Mouse (Mus musculus) liver, embryonic 14.5 days (tissue): ENCODE results near the gene Mocs1. TPM values are rescaled to one million over a fixed set of nuclear protein-coding genes. Genes with fewer than 3 reads are reported as not detected.

ENCODE experiments used
- ATAC-seq: fragments of 200-750 bp; cut with Nextera tagmentation; 2 replicates; pipeline ENCODE4 v1.8.0; 2017; ENCODE audit warnings: moderate number of reproducible peaks, mild to moderate bottlenecking, moderate library complexity; ENCODE audit not compliant: insufficient read depth
- DNase-seq, 3 experiments: peaks; one replicate each; pipeline ENCODE4 v3.0.0-alpha.2; 2012 to 2013; ENCODE audit warnings: low read depth in 3 of 3, low spot score in 3 of 3
- H3K27ac ChIP-seq: fragments of 300-500 bp; sonication (generic); 2 replicates; pipeline ENCODE4 v1.5.1; 2014; ENCODE audit warnings: moderate library complexity, mild to moderate bottlenecking, control low read depth, inconsistent platforms
- H3K27me3 ChIP-seq: fragments of 300-500 bp; sonication (generic); 2 replicates; pipeline ENCODE4 v1.6.1; 2014; ENCODE audit warnings: mild to moderate bottlenecking, low read length, moderate library complexity; ENCODE audit not compliant: control insufficient read depth, insufficient read depth
- H3K36me3 ChIP-seq: fragments of 300-500 bp; sonication (generic); replicated peaks from 2 replicates; pipeline ENCODE4 v1.6.1; 2014; ENCODE audit warnings: low read depth; ENCODE audit not compliant: control insufficient read depth, insufficient read depth
- H3K4me1 ChIP-seq, 2 experiments: fragments of 200-500 bp in 1 of 2; fragments of 300-500 bp in 1 of 2; sonication (generic) in 1 of 2; replicated peaks; 2 replicates each; pipeline ENCODE4 v1.6.1; 2012 to 2014; ENCODE audit warnings: antibody characterized with exemption in 1 of 2, inconsistent platforms in 1 of 2, low read length in 1 of 2; ENCODE audit not compliant: control insufficient read depth in 2 of 2, insufficient read depth in 2 of 2
- H3K4me2 ChIP-seq: fragments of 300-500 bp; sonication (generic); 2 replicates; pipeline ENCODE4 v1.6.1; 2014; ENCODE audit warnings: low read depth, mild to moderate bottlenecking, control low read depth, moderate library complexity
- H3K4me3 ChIP-seq, 2 experiments: fragments of 200-500 bp in 1 of 2; fragments of 300-500 bp in 1 of 2; sonication (generic) in 1 of 2; 2 replicates each; pipeline ENCODE4 v1.5.1; 2012 to 2014; ENCODE audit warnings: low read depth in 2 of 2, low read length in 2 of 2, mild to moderate bottlenecking in 2 of 2, control low read depth in 1 of 2, inconsistent platforms in 1 of 2, moderate library complexity in 1 of 2; ENCODE audit not compliant: insufficient read depth in 1 of 2
- H3K9ac ChIP-seq: fragments of 300-500 bp; sonication (generic); replicated peaks from 2 replicates; pipeline ENCODE4 v1.6.1; 2014; ENCODE audit warnings: mild to moderate bottlenecking, control low read depth, moderate library complexity
- H3K9me3 ChIP-seq: fragments of 300-500 bp; sonication (generic); 2 replicates; pipeline ENCODE4 v1.6.1; 2016; ENCODE audit warnings: low read length, mixed read lengths; ENCODE audit not compliant: control insufficient read depth
- CTCF ChIP-seq: IDR thresholded peaks from 2 replicates; pipeline ENCODE4 v1.5.1; 2016; ENCODE audit warnings: antibody characterized with exemption, low read depth, control low read depth
- EP300 ChIP-seq: IDR thresholded peaks from 2 replicates; pipeline ENCODE4 v1.6.1; 2016; ENCODE audit warnings: antibody characterized with exemption, low read depth
- WGBS: fragments of 180-500 bp; shearing (Covaris S2); extraction: QIAGEN DNeasy Blood & Tissue Kit; methylation state at CpG from one replicate; pipeline ENCODE4 v1.1.7; 2014; ENCODE audit not compliant: insufficient replicate concordance; 5-methylcytosine and 5-hydroxymethylcytosine counted together
- polyA plus RNA-seq, 2 experiments: library from polyadenylated mRNA; depleted of rRNA in 1 of 2; stranded (reverse) in 1 of 2; unstranded in 1 of 2; fragments of >200 nt; fragmentation: Nextera tagmentation in 1 of 2; extraction: Ambion mirVana in 1 of 2; gene quantifications; 2 replicates each; pipeline versions ENCODE4 v1.2.1 to v1.2.3; 2012 to 2014

Mocs1 gene
- polyA plus RNA-seq (2012; rRNA removed) (16.2 and 17.4 TPM in 2 replicates), polyA plus RNA-seq (2014; fragmentation: Nextera tagmentation; extraction: Ambion mirVana) (8.0 and 10.3 TPM in 2 replicates)

- TF ChIP-seq EP300, result no peak
- TF ChIP-seq CTCF, result 0 out of 2 replicates have a peak, but pooled peaks have one; percentile 14
- DNase-seq (peak; percentile 88 to 89 (median 89)), ATAC-seq (peak; percentile 96)
- H3K9ac ChIP-seq, result peak within 1 kb of the TSS; percentile 99
- peaks cover 31 to 37% of the 10 kb centered on the region in 2 experiments for H3K4me1 ChIP-seq
- WGBS, result under 1% methylated on average over 28 of the region's 28 CpGs
- H3K4me2 ChIP-seq, result peak within 1 kb of the TSS; percentile 83
- peak within 1 kb of the TSS; percentile 92 for H3K27ac ChIP-seq
- H3K4me3 ChIP-seq, result peak within 1 kb of the TSS; percentile 95 to 99
- no peaks in the 10 kb centered on the region for H3K9me3 ChIP-seq
- no peaks in the 10 kb centered on the region for H3K27me3 ChIP-seq
- H3K36me3 ChIP-seq, result peaks cover 7% of the 10 kb centered on the region
These were observed at the start of gene Mocs1 for GRCm38 (mm10) chr17:49428239-49428688. Gene Mocs1 (plus strand): TSS chr17:49428362.

GRCm38 (mm10) chr17:49379645-49380044 is 48.5 kb upstream of the Mocs1 start:
- TF ChIP-seq CTCF (no peak), EP300 (no peak)
- ATAC-seq, result no peak
- no peak for DNase-seq
- no peaks in the 10 kb centered on the region for H3K27me3 ChIP-seq
- 62% methylated on average over 4 of the region's 4 CpGs for WGBS
- H3K36me3 ChIP-seq, result no peaks in the 10 kb centered on the region
- no peak overlapping the region for H3K4me3 ChIP-seq
- no peaks in the 10 kb centered on the region for H3K4me1 ChIP-seq
- H3K27ac ChIP-seq, result no peak overlapping the region
- H3K9me3 ChIP-seq, result no peaks in the 10 kb centered on the region
- H3K4me2 ChIP-seq, result no peak overlapping the region
- H3K9ac ChIP-seq, result no peak overlapping the region

- no peak overlapping the region for H3K9ac ChIP-seq
- TF ChIP-seq CTCF (no peak), EP300 (no peak)
- no peak overlapping the region for H3K27ac ChIP-seq
- H3K9me3 ChIP-seq, result no peaks in the 10 kb centered on the region; the same call in 1 of the 2 replicates
- DNase-seq (no peak), ATAC-seq (no peak)
- no peaks in the 10 kb centered on the region for H3K4me1 ChIP-seq
- H3K4me3 ChIP-seq, result no peak overlapping the region
- WGBS, result 30% methylated on average over 6 of the region's 6 CpGs
- no peaks in the 10 kb centered on the region for H3K27me3 ChIP-seq
- H3K36me3 ChIP-seq, result no peaks in the 10 kb centered on the region
- H3K4me2 ChIP-seq, result no peak overlapping the region
These were observed 43.8 kb upstream of the Mocs1 start for GRCm38 (mm10) chr17:49384217-49384943.

- no peak for TF ChIP-seq EP300
- no peak for TF ChIP-seq CTCF
- no peak overlapping the region for H3K4me2 ChIP-seq
- ATAC-seq (no peak), DNase-seq (no peak)
- H3K9me3 ChIP-seq, result no peaks in the 10 kb centered on the region; the same call in 1 of the 2 replicates
- no peak overlapping the region for H3K9ac ChIP-seq
- H3K36me3 ChIP-seq, result no peaks in the 10 kb centered on the region
- H3K27ac ChIP-seq, result no peak overlapping the region
- 56% methylated on average over 2 of the region's 2 CpGs for WGBS
- H3K4me1 ChIP-seq, result no peaks in the 10 kb centered on the region
- no peak overlapping the region for H3K4me3 ChIP-seq
- no peaks in the 10 kb centered on the region for H3K27me3 ChIP-seq
These were observed 40.4 kb upstream of the Mocs1 start for GRCm38 (mm10) chr17:49387741-49388140.

- WGBS, result 11% methylated on average over 1 of the region's 1 CpGs
- no peak overlapping the region for H3K4me3 ChIP-seq
- no peak overlapping the region for H3K9ac ChIP-seq
- H3K9me3 ChIP-seq, result no peaks in the 10 kb centered on the region; the same call in 1 of the 2 replicates
- H3K27ac ChIP-seq, result no peak overlapping the region
- H3K4me2 ChIP-seq, result no peak overlapping the region
- DNase-seq (no peak), ATAC-seq (no peak)
- no peaks in the 10 kb centered on the region for H3K4me1 ChIP-seq
- TF ChIP-seq EP300 (no peak), CTCF (no peak)
- H3K27me3 ChIP-seq, result no peaks in the 10 kb centered on the region
- no peaks in the 10 kb centered on the region for H3K36me3 ChIP-seq
These were observed 35.4 kb upstream of the Mocs1 start for GRCm38 (mm10) chr17:49392751-49393150.
